Mouse (Mus musculus): ENCODE results near the gene Gm4847. TPM values are rescaled to one million over a fixed set of nuclear protein-coding genes. Genes with fewer than 3 reads are reported as not detected.

Gm4847 gene
- under 1 TPM in 1 of 2 experiments, not detected in 1; 0.07 TPM for polyA plus RNA-seq (2017; shearing (Covaris generic))

DNA sequence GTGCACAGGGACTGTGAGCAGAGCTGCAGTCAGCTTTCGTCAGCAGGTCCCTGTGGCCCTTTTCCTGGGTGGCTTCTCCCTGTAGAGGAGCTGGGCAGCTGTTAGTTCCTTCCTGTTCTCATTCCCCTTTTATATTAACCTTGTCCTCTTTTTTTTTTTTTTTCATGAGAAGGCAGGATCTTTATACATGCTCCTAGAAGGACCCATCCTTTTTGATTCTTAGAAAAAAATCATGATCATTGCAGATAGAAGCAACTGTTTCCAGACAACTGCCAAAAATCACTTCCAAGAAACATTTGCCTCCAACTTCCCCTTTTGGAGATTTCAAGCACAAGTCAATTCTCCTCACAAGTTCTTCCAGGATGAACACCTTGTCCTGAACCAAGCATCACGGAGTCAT lies at the start of gene Gm4847:
Gene Gm4847, minus strand, starts transcription at position 101 of the 400 bp plus-strand sequence.

DNA sequence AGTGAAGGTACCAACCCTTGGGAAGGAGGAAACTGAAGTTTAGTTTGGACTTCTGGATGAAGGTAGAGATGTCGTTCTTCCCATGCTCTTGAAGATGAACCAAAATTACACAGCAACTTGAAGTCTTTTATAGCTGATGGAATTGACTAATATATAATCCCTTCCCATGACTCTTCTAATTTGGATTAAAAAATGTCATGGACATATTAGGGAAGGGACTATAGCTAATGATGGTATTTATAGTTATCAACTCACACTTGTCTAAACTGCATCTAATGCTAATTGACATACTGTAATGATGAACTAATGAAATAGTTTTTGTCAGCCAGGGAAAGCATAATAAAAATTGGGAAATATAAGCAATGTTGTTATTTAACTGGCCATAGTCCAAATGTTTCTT lies 34.3 kb upstream of the Gm4847 start, which contains the start of gene Fmo9:
Gene Fmo9, minus strand, starts transcription at position 101 of the 400 bp plus-strand sequence.

Other genes starting within 250 kb of the Gm4847 start
- 1 to 10 TPM; 5.8 to 9.3 TPM for gene Pogk, start 237.8 kb downstream of the Gm4847 start, polyA plus RNA-seq (2017; shearing (Covaris generic))
- gene Gm4846, start 150.1 kb downstream of the Gm4847 start, polyA plus RNA-seq (2017; shearing (Covaris generic)), result not detected
- under 1 TPM in 1 of 2 experiments, not detected in 1; 0.51 TPM for gene Fmo9, start 34.2 kb upstream of the Gm4847 start, polyA plus RNA-seq (2017; shearing (Covaris generic))